Mouse (Mus musculus) brain, embryonic 14.5 days (tissue): ENCODE results near the gene Ighmbp2.

Experiments used
- CTCF ChIP-seq: fragments of 200-500 bp; IDR thresholded peaks from 2 replicates; pipeline ENCODE4 v1.5.1; 2012; ENCODE audit warnings: inconsistent platforms, mild to moderate bottlenecking, moderate library complexity, borderline replicate concordance; ENCODE audit not compliant: insufficient read depth, insufficient read length; ENCODE audit errors: extremely low read depth
- POLR2A ChIP-seq: fragments of 200-500 bp; IDR thresholded peaks from 2 replicates; pipeline ENCODE4 v1.6.1; 2012; ENCODE audit warnings: mild to moderate bottlenecking, inconsistent platforms, borderline replicate concordance; ENCODE audit not compliant: poor library complexity, insufficient read depth, insufficient read length, severe bottlenecking; ENCODE audit errors: extremely low read depth

DNA sequence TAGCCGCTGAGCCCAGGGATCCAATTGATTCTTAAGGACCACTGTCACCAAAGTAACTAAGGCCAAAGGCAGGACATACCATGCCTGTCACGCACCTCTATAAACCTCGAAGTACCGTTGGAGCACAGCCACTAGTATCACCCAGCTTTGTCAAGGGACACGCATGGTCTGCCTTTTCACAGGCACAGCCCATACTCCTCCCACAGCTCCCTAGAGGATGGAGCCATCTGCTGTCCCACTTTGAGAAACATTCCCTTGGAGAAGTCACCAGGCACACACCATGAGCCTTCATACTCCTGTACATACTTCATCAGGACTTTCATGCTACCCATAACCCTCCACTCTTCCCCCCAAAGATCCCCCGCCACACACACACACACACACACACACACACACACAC is 13.0 kb downstream of the Ighmbp2 start:
- no peak for TF ChIP-seq POLR2A
- TF ChIP-seq CTCF = no peak
